In the genomic region with DNA sequence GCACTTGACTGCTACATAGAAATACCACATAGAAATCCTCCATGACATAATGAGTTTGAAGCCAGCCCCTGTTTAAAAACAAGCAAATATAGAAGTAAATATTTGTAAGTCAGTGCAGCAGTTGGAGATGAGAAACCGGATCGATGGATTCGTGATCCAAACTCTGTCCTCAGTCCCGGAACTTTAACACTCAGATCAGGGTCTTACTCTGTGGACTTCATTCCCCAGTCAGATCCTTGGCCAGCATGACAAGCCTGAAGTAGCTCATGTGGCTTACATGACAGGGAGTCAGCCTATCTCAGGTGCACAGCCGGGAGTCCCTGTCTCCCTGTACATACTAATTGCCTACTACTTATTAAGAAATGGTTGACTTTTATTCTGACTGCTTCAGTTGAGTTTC, we compare ENCODE assay signal across 32 mouse cellular contexts.
"Had no signal": no experiment of that assay in that cellular context is flagged by ENCODE, and none has a peak within 500 bp of the region (broad histone marks: within the 10 kb centered on the region; RNA-seq: fewer than 3 reads in every experiment).

No protein-coding gene starts in this region.

- H3K4me3 ChIP-seq: left cerebral cortex, adult 2 months; limb, embryonic 10.5 days; limb, embryonic 12.5 days; limb, embryonic 13.5 days; limb, embryonic 15.5 days; liver, embryonic 12.5 days; liver, embryonic 13.5 days; liver, embryonic 15.5 days; lung, embryonic 15.5 days; megakaryocyte, embryonic 14.5 days; midbrain, embryonic 10.5 days; midbrain, embryonic 12.5 days; midbrain, embryonic 13.5 days; midbrain, embryonic 15.5 days; myocyte; neural tube, embryonic 12.5 days had no signal

- H3K27me3 ChIP-seq: limb, embryonic 12.5 days; limb, embryonic 13.5 days; limb, embryonic 15.5 days; liver, embryonic 12.5 days; liver, embryonic 13.5 days; liver, embryonic 15.5 days; lung, embryonic 15.5 days; megakaryocyte, embryonic 14.5 days; midbrain, embryonic 12.5 days; midbrain, embryonic 13.5 days; midbrain, embryonic 15.5 days; neural tube, embryonic 12.5 days had no signal

- H3K27ac ChIP-seq: left cerebral cortex, adult 2 months; limb, embryonic 10.5 days; limb, embryonic 12.5 days; limb, embryonic 13.5 days; limb, embryonic 15.5 days; liver, embryonic 12.5 days; liver, embryonic 13.5 days; liver, embryonic 14.5 days; liver, embryonic 15.5 days; lung, embryonic 15.5 days; macrophage; midbrain, embryonic 10.5 days; midbrain, embryonic 12.5 days; midbrain, embryonic 13.5 days; midbrain, embryonic 15.5 days; neural tube, embryonic 12.5 days had no signal

- H3K9ac ChIP-seq: limb, embryonic 12.5 days; limb, embryonic 13.5 days; limb, embryonic 15.5 days; liver, embryonic 12.5 days; liver, embryonic 13.5 days; liver, embryonic 14.5 days; liver, embryonic 15.5 days; lung, embryonic 14.5 days; lung, embryonic 15.5 days; midbrain, embryonic 12.5 days; midbrain, embryonic 13.5 days; midbrain, embryonic 15.5 days; neural tube, embryonic 12.5 days had no signal

- H3K4me1 ChIP-seq: limb, embryonic 10.5 days; limb, embryonic 12.5 days; limb, embryonic 13.5 days; limb, embryonic 15.5 days; liver, embryonic 12.5 days; liver, embryonic 13.5 days; liver, embryonic 15.5 days; lung, embryonic 15.5 days; megakaryocyte, embryonic 14.5 days; midbrain, embryonic 10.5 days; midbrain, embryonic 12.5 days; midbrain, embryonic 13.5 days; midbrain, embryonic 15.5 days; neural tube, embryonic 12.5 days had no signal

- H3K9me3 ChIP-seq: limb, embryonic 10.5 days; limb, embryonic 12.5 days; limb, embryonic 13.5 days; limb, embryonic 15.5 days; liver, embryonic 12.5 days; liver, embryonic 13.5 days; liver, embryonic 15.5 days; lung, embryonic 15.5 days; megakaryocyte, embryonic 14.5 days; midbrain, embryonic 10.5 days; midbrain, embryonic 12.5 days; midbrain, embryonic 13.5 days; midbrain, embryonic 15.5 days; neural tube, embryonic 12.5 days had no signal

- H3K4me2 ChIP-seq: limb, embryonic 12.5 days; limb, embryonic 13.5 days; limb, embryonic 15.5 days; liver, embryonic 11.5 days; liver, embryonic 12.5 days; liver, embryonic 13.5 days; liver, embryonic 15.5 days; lung, embryonic 14.5 days; lung, embryonic 15.5 days; midbrain, embryonic 11.5 days; midbrain, embryonic 12.5 days; midbrain, embryonic 13.5 days; midbrain, embryonic 15.5 days; neural tube, embryonic 12.5 days had no signal

- ATAC-seq: liver, embryonic 12.5 days; lung, postnatal 0 days; midbrain, embryonic 13.5 days; midbrain, embryonic 15.5 days; midbrain, embryonic 16.5 days had no signal

- DNase-seq: left cerebral cortex, postnatal 4 days; liver; liver, embryonic 13.5 days; lung, adult 18-20 months; lung, adult 2 months; lung, embryonic 14.5 days; lung, postnatal 10 days; lung, postnatal 14 days; lung, postnatal 36 days; lung, postnatal 4 days; midbrain, embryonic 14.5 days had no signal

- H3K36me3 ChIP-seq: neural tube, embryonic 12.5 days had no signal
